8 mouse cellular contexts compared by ENCODE assay signal in genomic region chr6:135368230-135368629, GRCm38 (mm10). TPM values are rescaled to one million over a fixed set of nuclear protein-coding genes. Genes with fewer than 3 reads are reported as not detected.
DNase-seq lines count a peak whose midpoint lies in the region; ATAC-seq lines count a peak whose summit lies in the region.

No protein-coding gene starts in this region.

- peak; percentile 69 for ATAC-seq in forebrain, embryonic 15.5 days (replicated peaks)
- no peak for ATAC-seq in intestine, embryonic 16.5 days
- ATAC-seq in stomach, embryonic 16.5 days (ENCODE audit: insufficient read depth, low FRiP score), result no peak

- WGBS in forebrain, embryonic 15.5 days, result 49% methylated on average over 6 of the region's 6 CpGs
- 62% methylated on average over 6 of the region's 6 CpGs for WGBS in intestine, embryonic 16.5 days
- WGBS in stomach, embryonic 16.5 days, result 59% methylated on average over 6 of the region's 6 CpGs

- peaks cover 20% of the 10 kb centered on the region for H3K4me1 ChIP-seq in forebrain, embryonic 15.5 days
- peaks cover 41% of the 10 kb centered on the region for H3K4me1 ChIP-seq in intestine, embryonic 16.5 days (ENCODE audit: control insufficient read depth, insufficient read depth, low read length)
- H3K4me1 ChIP-seq in stomach, embryonic 16.5 days (ENCODE audit: control insufficient read depth, insufficient read depth, low read length), result peaks cover 58% of the 10 kb centered on the region

- no peaks in the 10 kb centered on the region for H3K36me3 ChIP-seq in forebrain, embryonic 15.5 days
- H3K36me3 ChIP-seq in intestine, embryonic 16.5 days (ENCODE audit: control insufficient read depth, insufficient read depth, low read length), result no peaks in the 10 kb centered on the region
- 0 out of 2 replicates have a peak, but pooled peaks cover 2% of the 10 kb centered on the region for H3K36me3 ChIP-seq in stomach, embryonic 16.5 days (ENCODE audit: control insufficient read depth, insufficient read depth, low read length)

- no peaks in the 10 kb centered on the region for H3K9me3 ChIP-seq in forebrain, embryonic 15.5 days
- no peaks in the 10 kb centered on the region for H3K9me3 ChIP-seq in intestine, embryonic 16.5 days (ENCODE audit: control insufficient read depth, low read length)
- H3K9me3 ChIP-seq in stomach, embryonic 16.5 days (replicated peaks; ENCODE audit: control insufficient read depth, low read length), result no peaks in the 10 kb centered on the region

- H3K27me3 ChIP-seq in forebrain, embryonic 15.5 days, result no peaks in the 10 kb centered on the region
- no peaks in the 10 kb centered on the region for H3K27me3 ChIP-seq in intestine, embryonic 16.5 days (replicated peaks; ENCODE audit: control insufficient read depth, insufficient read depth, low read length)
- H3K27me3 ChIP-seq in stomach, embryonic 16.5 days (ENCODE audit: control insufficient read depth, insufficient read depth, low read length), result no peaks in the 10 kb centered on the region

- H3K4me2 ChIP-seq in forebrain, embryonic 15.5 days (replicated peaks), result no peak overlapping the region
- H3K4me2 ChIP-seq in intestine, embryonic 16.5 days (ENCODE audit: low read depth, low read length), result no peak overlapping the region
- H3K4me2 ChIP-seq in stomach, embryonic 16.5 days (ENCODE audit: low read depth, low read length), result no peak overlapping the region

- no peak overlapping the region for H3K4me3 ChIP-seq in forebrain, embryonic 15.5 days
- no peak overlapping the region for H3K4me3 ChIP-seq in intestine, embryonic 16.5 days (ENCODE audit: low read length)
- H3K4me3 ChIP-seq in stomach, embryonic 16.5 days (replicated peaks; ENCODE audit: low read length), result no peak overlapping the region

- DNase-seq in right cerebral cortex, postnatal 10 days (ENCODE audit: low spot score in 2 of 2), result peak; percentile 42 to 43
- no peak for DNase-seq in right cerebral cortex, postnatal 14 days
- no peak for DNase-seq in frontal cortex, postnatal 10 days (ENCODE audit: low spot score in 2 of 2)
- DNase-seq in thymus, adult 18-20 months, result no peak
- DNase-seq in right cerebral cortex, postnatal 36 days (ENCODE audit: low spot score in 2 of 2), result no peak

- peak overlapping the region; percentile 9; the same call in 1 of the 2 replicates for H3K27ac ChIP-seq in forebrain, embryonic 15.5 days (replicated peaks)
- H3K27ac ChIP-seq in intestine, embryonic 16.5 days (ENCODE audit: low read length), result no peak overlapping the region
- peak overlapping the region; percentile 86 for H3K27ac ChIP-seq in stomach, embryonic 16.5 days (ENCODE audit: low read length)

- no peak overlapping the region for H3K9ac ChIP-seq in forebrain, embryonic 15.5 days (replicated peaks)
- H3K9ac ChIP-seq in intestine, embryonic 16.5 days (ENCODE audit: low read depth, low read length), result peak overlapping the region; percentile 31; the same call in 1 of the 2 replicates
- peak overlapping the region; percentile 42; the same call in 1 of the 2 replicates for H3K9ac ChIP-seq in stomach, embryonic 16.5 days (ENCODE audit: low read length)

RNA-seq across cellular contexts. Expression of gene Emp1, which starts 5.9 kb away (rescaled TPM):
- polyA plus RNA-seq in forebrain, embryonic 15.5 days (2015; fragmentation: Nextera tagmentation; extraction: Ambion mirVana), result 4.9 and 5.6 TPM in 2 replicates
- 46.2 and 59.7 TPM in 2 replicates for polyA plus RNA-seq in intestine, embryonic 16.5 days (2015; fragmentation: Nextera tagmentation; extraction: Ambion mirVana)
- polyA plus RNA-seq in stomach, embryonic 16.5 days (2015; fragmentation: Nextera tagmentation; extraction: Ambion mirVana), result 221 and 304 TPM in 2 replicates

RNA-seq across cellular contexts. Expression of gene Pbp2, which starts 58.0 kb away (rescaled TPM):
- not detected in 2 replicates for polyA plus RNA-seq in forebrain, embryonic 15.5 days (2015; fragmentation: Nextera tagmentation; extraction: Ambion mirVana)
- 0.10 and 0.11 TPM in 2 replicates for polyA plus RNA-seq in intestine, embryonic 16.5 days (2015; fragmentation: Nextera tagmentation; extraction: Ambion mirVana)
- 12.4 and 28.5 TPM in 2 replicates for polyA plus RNA-seq in stomach, embryonic 16.5 days (2015; fragmentation: Nextera tagmentation; extraction: Ambion mirVana)

Comparison
In these comparisons a context has a peak if more than half of its experiments do, and no peak if none do; other contexts are left out.
1. DNase-seq: peak in right cerebral cortex, postnatal 10 days (2 of 2); none in right cerebral cortex, postnatal 14 days (single experiment), frontal cortex, postnatal 10 days (0 of 2), thymus, adult 18-20 months (0 of 2) and right cerebral cortex, postnatal 36 days (0 of 2).
2. RNA of gene Pbp2, which starts 58.0 kb away (polyA plus RNA-seq): 12.4 to 28.5 TPM in stomach, embryonic 16.5 days; 0.10 to 0.11 TPM in intestine, embryonic 16.5 days and not detected in forebrain, embryonic 15.5 days; every median in the first group is over 10 times any median in the second.